Mouse (Mus musculus): ENCODE results near the gene Mxra7.

Mxra7 gene

GRCm38 (mm10) chr11:116784221-116784620 is 43.6 kb downstream of the Mxra7 start:
- DNase-seq (ENCODE audit: low read depth, low spot score): no peak

GRCm38 (mm10) chr11:116782737-116783145 is 45.1 kb downstream of the Mxra7 start:
- DNase-seq (ENCODE audit: low read depth, low spot score): no peak

GRCm38 (mm10) chr11:116775407-116775806 is 52.4 kb downstream of the Mxra7 start, which contains the start of gene St6galnac1:
Gene St6galnac1 (minus strand): TSS chr11:116775507.
- DNase-seq (ENCODE audit: low read depth, low spot score): no peak

GRCm38 (mm10) chr11:116773205-116773604 is 54.6 kb downstream of the Mxra7 start:
- no peak for DNase-seq (ENCODE audit: low read depth, low spot score)

- DNase-seq (ENCODE audit: low read depth, low spot score): no peak
Observed at GRCm38 (mm10) chr11:116769873-116770272, 58.0 kb downstream of the Mxra7 start.

- no peak for DNase-seq (ENCODE audit: low read depth, low spot score)
Observed at GRCm38 (mm10) chr11:116764946-116765345, 62.9 kb downstream of the Mxra7 start.

GRCm38 (mm10) chr11:116764346-116764745 is 63.5 kb downstream of the Mxra7 start:
- no peak for DNase-seq (ENCODE audit: low read depth, low spot score)

GRCm38 (mm10) chr11:116755191-116755590 is 72.7 kb downstream of the Mxra7 start:
- DNase-seq (ENCODE audit: low read depth, low spot score): no peak

- DNase-seq (ENCODE audit: low read depth, low spot score): no peak
Observed at GRCm38 (mm10) chr11:116753674-116754470, 74.0 kb downstream of the Mxra7 start.
